Mouse (Mus musculus) spleen, adult 2 months (tissue): ENCODE data around the gene Gm11084. TPM values are rescaled to one million over a fixed set of nuclear protein-coding genes. Genes with fewer than 3 reads are reported as not detected.

ENCODE experiments used
- DNase-seq, 2 experiments: peaks; one replicate each; pipeline versions ENCODE4 v3.0.0 to v3.0.0-alpha.2; 2012 to 2021; ENCODE audit warnings: low spot score in 2 of 2, low read depth in 1 of 2
- H3K27ac ChIP-seq: fragments of 200-500 bp; 2 replicates; pipeline ENCODE4 v1.5.1; 2012; ENCODE audit warnings: low read length, inconsistent platforms; ENCODE audit not compliant: insufficient read depth
- H3K27me3 ChIP-seq: fragments of 200-500 bp; 2 replicates; pipeline ENCODE4 v1.6.1; 2012; ENCODE audit warnings: mild to moderate bottlenecking, moderate library complexity, low read length, inconsistent platforms; ENCODE audit not compliant: control insufficient read depth, insufficient read depth
- H3K36me3 ChIP-seq: fragments of 200-500 bp; 2 replicates; pipeline ENCODE4 v1.6.1; 2012; ENCODE audit warnings: mild to moderate bottlenecking, low read length, inconsistent platforms; ENCODE audit not compliant: control insufficient read depth, insufficient read depth
- H3K4me1 ChIP-seq: fragments of 200-500 bp; 2 replicates; pipeline ENCODE4 v1.6.1; 2011; ENCODE audit warnings: inconsistent platforms; ENCODE audit not compliant: control insufficient read depth, insufficient read depth, insufficient read length
- H3K4me3 ChIP-seq: fragments of 200-500 bp; 2 replicates; pipeline ENCODE4 v1.5.1; 2011; ENCODE audit warnings: mild to moderate bottlenecking, inconsistent platforms; ENCODE audit not compliant: insufficient read depth, insufficient read length; ENCODE audit errors: extremely low read depth
- CTCF ChIP-seq: fragments of 200-500 bp; IDR thresholded peaks from 2 replicates; pipeline ENCODE4 v1.5.1; 2011; ENCODE audit warnings: mild to moderate bottlenecking, inconsistent platforms; ENCODE audit not compliant: insufficient read depth, insufficient read length, insufficient replicate concordance; ENCODE audit errors: extremely low read depth
- POLR2A ChIP-seq: fragments of 200-500 bp; IDR thresholded peaks from 2 replicates; pipeline ENCODE4 v1.6.1; 2011; ENCODE audit warnings: low read depth, low read length, inconsistent platforms
- WGBS: fragments of 180-500 bp; shearing (Covaris S2); methylation state at CpG from one replicate; pipeline ENCODE4 v1.1.7; 2018; 5-methylcytosine and 5-hydroxymethylcytosine counted together
- polyA plus RNA-seq: library from polyadenylated mRNA; depleted of rRNA; stranded (reverse); fragments of >200 nt; gene quantifications from 2 replicates; pipeline ENCODE4 v1.2.3, GENCODE M21; 2012; rRNA removed

The Gm11084 gene
- polyA plus RNA-seq, 1 experiment, result not detected

- Histone ChIP-seq H3K4me3 (no peak overlapping the region), H3K36me3 (peaks cover 6% of the 10 kb centered on the region), H3K4me1 (peaks cover 3% of the 10 kb centered on the region; the same call in 1 of the 2 replicates), H3K27me3 (no peaks in the 10 kb centered on the region), H3K27ac (no peak overlapping the region)
- TF ChIP-seq CTCF, result no peak
- no peak for TF ChIP-seq POLR2A
- DNase-seq, result no peak
- WGBS, result 81% methylated on average over 3 of the region's 3 CpGs
These were observed 33.5 kb downstream of the Gm11084 start for GRCm38 (mm10) chr2:72952979-72953378.

- TF ChIP-seq POLR2A, result no peak
- no peak for TF ChIP-seq CTCF
- H3K36me3 ChIP-seq, result peaks cover 19% of the 10 kb centered on the region
- no peaks in the 10 kb centered on the region for H3K27me3 ChIP-seq
- no peak overlapping the region for H3K4me3 ChIP-seq
- 42% methylated on average over 1 of the region's 1 CpGs for whole genome bisulfite sequencing
- H3K27ac ChIP-seq, result no peak overlapping the region
- no peaks in the 10 kb centered on the region for H3K4me1 ChIP-seq
- DNase-seq, result no peak
These were observed 50.6 kb downstream of the Gm11084 start for GRCm38 (mm10) chr2:72935937-72936336.

DNA sequence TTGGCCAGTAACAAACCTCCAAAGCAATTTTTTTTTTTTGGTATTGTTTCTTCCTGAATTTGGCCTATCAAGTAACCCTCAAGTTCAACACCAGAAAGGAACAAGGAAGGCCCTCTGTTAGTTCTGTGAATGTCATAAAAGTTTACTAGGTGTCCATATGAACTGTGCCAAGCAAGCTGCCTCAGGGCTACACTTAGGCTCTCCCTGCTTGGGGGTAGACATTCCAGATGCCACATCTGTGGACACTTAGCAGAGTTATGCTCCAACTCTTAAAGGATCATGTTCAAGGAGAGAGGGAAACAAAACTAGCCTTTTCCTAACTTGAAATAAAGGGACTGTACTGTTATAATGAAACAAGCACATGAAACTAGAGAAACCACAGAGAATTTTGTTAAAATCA, 54.3 kb downstream of the Gm11084 start:
- DNase-seq, result no peak
- no peaks in the 10 kb centered on the region for H3K4me1 ChIP-seq
- H3K27ac ChIP-seq, result no peak overlapping the region

DNA sequence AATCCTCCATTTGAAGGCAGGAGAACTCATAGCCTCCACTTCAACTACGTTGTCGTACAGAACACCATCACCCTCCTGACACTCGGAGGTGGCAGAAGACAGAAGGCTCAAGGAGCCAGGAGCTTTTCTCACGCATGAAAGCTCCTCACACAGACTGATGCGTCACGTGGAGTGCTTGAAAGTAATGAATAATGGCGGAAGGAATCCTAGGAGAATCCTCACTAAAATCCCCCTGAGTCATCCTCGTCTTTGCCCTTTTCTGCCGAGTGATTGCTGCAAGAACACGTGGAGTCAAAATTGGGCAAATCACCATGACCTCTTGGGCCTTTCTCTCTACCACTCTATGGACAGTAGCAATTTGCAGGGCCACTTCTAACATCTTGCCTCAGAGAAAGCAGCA, 61.5 kb downstream of the Gm11084 start:
- Histone ChIP-seq H3K27me3 (no peaks in the 10 kb centered on the region), H3K4me1 (no peaks in the 10 kb centered on the region), H3K36me3 (no peaks in the 10 kb centered on the region), H3K4me3 (no peak overlapping the region), H3K27ac (no peak overlapping the region)
- DNase-seq, result no peak
- TF ChIP-seq CTCF (no peak), POLR2A (no peak)
- 95% methylated on average over 10 of the region's 10 CpGs for WGBS

More for the DNA sequence above, 54.3 kb downstream of the Gm11084 start:
- Histone ChIP-seq H3K27me3 (no peaks in the 10 kb centered on the region), H3K4me3 (no peak overlapping the region), H3K36me3 (peaks cover 6% of the 10 kb centered on the region)
- TF ChIP-seq CTCF (no peak), POLR2A (no peak)

Other genes starting within 250 kb of the Gm11084 start
- gene Sp3, start 6.3 kb downstream of the Gm11084 start, polyA plus RNA-seq, result 9.4 and 11.0 TPM in 2 replicates
- gene Ola1, start 232.2 kb upstream of the Gm11084 start, polyA plus RNA-seq, result 2.2 and 2.9 TPM in 2 replicates